Mouse (Mus musculus) neural tube, embryonic 10.5 days (tissue): ENCODE measurements around the gene Tmem117.
A peak's percentile ranks its signal among the peaks of the same experiment; 100 is the strongest.

Source experiments
- DNase-seq: peaks from one replicate; pipeline ENCODE4 v3.0.0-alpha.2; 2017; ENCODE audit warnings: low spot score; ENCODE audit errors: extremely low spot score

Tmem117 gene

DNA sequence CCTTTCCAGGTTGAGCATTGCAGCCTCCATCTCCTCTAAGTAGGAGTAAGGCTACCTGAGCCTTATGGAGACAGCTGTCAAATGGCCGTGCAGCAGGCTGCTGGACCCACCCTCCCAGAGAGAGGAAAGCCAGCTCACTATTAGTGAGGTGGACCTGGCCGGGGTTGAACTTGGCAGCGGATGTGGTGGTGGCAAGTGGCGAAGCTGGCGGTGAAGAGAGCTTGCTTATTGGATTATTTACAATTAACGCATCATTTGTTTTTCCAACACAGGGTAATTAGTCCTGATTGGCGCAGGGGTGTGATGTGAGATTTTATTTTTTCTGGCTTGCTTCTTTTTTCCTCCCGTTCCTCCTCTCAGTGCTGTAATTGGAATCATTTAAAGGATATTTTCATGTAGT lies 19.4 kb downstream of the Tmem117 start:
- DNase-seq, result no peak

DNA sequence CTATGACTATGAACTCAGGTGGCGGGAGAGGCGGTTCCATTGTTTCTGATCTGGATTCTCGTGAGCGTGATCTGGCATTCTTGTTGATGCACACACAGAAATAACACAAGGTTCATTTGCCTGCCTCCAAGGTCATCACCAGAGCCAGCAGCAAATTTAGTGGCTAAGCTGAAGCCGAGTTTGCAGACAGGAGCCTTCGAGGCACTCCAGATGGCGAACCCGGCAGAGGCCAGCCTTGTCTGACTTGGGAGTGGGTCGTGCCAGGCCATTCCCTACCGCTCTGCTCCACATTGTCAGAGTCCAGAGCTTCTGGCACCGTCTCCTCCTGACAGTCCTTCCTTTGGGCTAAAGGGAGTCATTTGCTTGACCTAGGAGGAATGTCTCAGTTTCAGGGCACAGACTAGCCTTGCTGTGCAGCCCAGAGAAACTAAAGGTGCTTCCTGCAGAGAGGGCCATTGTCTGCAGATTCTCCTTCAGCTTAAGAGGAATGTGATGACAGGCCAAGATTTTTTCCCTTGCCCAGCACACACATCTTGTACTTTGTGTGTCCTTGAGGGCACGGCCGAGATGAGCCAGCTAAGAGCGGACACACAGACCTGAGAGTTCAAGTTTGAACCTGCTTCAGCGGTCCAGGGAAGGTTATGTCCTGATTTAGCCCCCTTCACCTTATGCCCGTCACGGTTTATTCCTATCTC lies 20.2 kb downstream of the Tmem117 start:
- no peak for DNase-seq

DNA sequence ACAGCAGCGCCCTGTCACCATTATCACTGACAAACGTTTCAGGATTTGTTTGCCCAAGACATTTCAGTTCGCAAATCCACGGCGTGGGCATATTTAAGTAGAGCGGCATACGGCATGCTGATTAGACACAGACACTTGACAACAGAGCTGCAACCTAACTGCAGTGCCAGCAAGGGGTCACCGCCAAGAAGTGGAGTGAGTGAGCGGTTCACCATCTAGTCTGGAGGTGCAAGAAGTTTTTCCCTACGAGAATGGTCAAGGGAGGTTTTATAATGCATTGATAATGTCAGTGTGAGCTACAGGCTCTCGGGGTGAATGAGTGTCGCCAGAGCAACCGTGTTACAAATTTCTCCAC lies 20.7 kb downstream of the Tmem117 start:
- no peak for DNase-seq

DNA sequence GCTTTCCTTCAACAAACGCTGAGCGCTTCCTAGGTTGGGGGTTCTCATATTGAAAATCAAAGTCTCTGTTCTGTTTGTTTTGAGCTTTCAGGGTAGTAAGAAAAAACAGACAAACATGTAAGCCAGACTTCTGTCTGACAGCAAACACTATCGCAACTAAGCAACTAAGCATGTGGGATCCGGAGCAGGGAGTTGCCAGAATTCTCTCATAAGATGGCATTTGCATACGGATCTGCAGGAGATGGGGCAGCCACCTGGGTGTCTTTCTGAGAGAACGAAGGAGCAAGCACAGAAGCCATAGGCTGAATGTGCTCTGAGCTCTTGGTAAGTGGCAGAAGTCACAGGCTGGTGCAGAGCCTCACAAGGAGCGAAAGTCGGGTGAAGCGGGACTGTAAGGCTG lies 22.3 kb downstream of the Tmem117 start:
- no peak for DNase-seq

DNA sequence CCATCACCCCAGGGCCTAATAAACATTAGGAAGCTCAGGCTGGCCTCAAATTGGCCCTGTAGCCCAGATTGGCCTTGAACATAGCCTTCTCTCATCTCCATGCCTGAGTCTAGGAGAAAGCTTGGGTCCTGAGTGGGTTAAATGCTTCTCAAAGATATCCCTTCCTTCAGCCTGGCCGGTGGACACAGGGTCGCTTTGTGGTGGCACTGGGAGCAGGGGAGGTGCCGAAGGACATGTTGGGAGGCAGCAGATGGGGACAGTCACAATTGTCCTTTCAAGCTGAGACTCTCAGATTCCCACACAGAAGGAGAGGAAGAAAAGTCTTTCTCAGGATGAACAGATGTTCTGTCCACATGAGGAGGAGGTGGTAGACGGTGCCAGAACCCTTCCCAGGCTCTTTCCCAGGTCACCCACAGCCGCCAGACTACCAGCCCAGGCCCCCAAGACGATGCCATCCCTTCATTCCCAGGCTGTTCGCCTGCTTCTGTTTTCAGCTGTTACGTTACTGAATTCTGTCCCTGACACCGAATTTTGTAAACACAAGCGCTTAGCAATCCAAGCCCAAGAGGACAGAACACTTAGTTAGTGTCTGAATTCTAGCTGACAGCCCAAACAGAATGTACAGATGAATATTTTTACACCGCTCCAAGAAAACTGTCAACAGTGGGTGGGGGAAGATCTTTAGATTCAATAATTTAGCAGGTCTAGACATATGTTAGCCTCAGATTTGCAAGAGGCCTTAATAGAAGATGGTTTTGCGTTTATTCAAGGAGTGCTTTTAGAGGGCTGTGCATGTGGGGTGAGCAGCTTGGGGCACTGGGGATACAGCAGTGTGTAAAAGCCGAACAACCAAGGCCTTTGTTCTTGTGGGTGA lies 23.2 kb downstream of the Tmem117 start:
- DNase-seq, result no peak

DNA sequence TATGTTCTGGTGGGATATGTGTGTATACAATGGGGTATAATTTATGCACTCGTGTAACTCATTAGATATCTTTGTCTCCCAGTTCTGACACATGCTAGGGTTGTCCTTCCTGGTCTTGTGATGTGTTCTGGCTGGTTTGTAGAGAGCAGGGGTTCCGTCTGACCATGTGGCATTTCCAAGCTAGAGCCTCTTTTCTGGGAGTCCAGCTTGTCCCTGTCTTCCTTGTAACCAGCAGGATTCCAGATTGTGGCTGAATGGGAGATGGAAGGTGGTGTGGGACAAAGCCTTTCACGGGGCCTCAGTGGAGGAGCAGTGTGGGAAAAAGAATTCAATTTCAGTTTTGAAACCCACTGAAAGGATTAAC lies 23.8 kb downstream of the Tmem117 start:
- no peak for DNase-seq

DNA sequence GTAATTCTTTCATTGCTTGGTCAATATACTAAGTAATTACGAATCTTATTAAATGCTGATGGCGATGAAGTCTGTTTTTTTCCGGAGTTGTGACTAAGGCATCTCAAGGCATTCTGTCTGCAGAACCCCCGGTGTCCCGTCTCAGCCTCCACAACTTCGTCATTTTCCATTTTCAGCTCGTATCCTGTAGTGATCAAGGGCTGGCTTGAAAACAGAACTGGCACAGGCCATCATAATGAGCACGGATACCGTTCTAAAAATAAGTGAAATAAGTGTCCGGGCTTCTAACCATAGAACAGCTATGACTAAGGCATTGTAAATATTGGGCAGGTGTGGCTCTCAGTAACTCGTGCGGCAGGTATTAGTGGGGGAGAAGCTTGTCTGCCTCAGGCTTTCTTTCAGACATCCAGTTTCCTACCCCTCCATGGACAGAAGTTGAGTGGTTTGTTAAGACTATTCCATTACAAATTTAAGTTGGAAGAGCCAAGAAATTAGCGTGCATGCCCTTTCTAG lies 26.8 kb downstream of the Tmem117 start:
- no peak for DNase-seq

DNA sequence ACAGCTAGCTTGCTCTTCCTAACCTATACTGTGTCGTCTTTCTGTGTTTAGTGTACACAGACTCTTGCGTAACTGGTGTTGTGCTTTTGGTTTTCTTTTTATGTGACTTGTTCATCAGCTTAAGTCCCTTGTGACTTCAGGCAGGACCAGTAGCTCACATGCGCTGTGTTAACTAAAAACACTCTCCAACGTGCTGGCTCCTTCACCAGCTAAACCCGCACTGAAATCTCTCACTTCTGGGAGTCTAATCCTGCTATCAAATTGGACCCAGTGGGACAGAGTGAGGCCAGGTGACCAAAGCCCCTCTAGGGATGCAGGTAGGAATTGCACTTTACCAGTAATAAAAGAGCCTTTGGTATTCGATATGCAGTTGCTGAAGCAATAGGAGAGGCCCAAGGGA lies 28.9 kb downstream of the Tmem117 start:
- DNase-seq, result no peak

DNA sequence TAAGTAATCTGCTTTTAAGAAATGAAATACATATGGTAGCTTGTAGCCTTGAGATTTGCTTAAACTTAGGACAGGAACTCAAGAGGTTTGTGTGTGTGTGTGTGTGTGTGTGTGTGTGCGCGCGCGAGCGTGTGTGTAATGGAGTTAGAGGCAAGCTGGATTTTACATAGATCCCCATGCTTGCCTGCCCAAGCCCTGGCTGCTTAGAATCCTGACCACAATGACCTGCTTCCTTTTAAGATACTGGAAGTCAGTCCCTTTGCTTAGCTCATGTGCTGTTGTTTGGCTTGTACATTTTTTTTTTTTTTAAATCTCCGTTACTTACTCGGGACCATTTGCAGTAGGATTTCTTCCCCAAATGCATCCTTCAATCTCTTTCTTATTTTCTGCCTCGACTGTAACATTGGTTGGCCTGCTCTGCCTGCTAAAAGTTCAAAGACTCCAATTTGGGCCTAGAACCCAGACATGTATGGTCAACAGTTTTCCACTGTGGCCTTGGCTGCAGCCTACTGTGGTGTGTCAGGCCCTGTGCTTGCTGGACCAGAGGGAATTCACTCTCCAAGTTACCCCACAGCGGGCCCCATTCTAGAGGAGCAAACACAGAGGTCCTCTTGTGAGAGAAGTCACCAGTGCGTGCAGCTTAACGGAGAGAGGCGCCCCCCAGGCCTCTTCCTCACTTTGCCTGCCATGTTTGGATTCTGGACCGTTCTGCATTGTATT lies 29.5 kb downstream of the Tmem117 start:
- DNase-seq, result no peak

DNA sequence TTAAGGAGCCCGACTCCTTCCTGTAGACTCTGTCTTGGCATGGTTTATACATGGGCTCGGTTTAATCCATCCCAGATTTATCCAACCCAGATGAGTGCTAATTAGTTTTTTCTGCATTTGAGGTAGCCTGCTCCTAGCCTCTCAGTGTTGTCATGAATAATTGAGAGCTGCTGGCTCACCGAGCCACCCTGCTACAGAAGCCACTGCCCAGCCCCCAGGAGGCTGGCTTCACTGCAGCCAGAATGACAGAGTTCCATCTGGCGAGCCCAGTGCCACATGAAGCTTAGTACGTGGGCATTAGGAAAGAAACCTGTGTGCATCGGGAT lies 30.0 kb downstream of the Tmem117 start:
- no peak for DNase-seq

DNA sequence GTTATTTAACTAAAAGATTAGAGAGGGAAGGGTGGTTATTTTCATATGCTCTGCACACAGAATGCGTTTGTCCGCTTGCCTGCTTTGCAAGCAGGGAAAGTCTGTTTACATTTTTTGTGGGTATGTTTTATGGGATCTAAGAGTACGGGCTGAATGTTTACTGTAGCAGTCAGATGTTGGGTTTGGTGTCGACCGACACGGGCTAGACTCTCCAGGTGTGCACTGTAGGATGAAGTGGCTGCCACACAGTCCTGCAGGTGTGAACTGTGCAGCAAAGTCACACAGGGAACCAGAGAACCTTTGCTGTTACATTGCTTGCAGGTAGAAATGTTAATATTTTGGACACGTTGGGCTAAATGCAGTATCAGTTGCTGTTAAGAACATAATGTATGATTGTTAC lies 31.9 kb downstream of the Tmem117 start:
- no peak for DNase-seq

DNA sequence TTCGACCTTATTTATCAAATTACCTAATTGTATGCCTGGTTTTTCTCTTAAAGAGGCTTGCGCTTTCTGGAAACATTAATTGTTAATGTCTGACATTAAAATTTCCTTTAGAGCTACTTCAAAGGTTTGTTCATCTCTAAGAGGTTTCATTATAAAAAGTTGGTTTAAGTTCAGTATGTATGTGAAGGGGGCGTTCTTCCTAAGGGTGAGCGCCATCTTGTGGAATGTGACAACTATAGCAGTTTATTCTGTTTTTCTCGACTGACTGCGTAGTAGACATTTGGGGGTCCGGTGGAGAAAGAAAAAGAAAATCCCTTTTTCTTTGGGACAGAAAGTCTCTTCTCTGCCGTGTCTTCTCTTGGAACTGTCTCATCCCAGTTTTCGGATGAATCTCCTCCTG lies 32.4 kb downstream of the Tmem117 start:
- DNase-seq, result no peak

DNA sequence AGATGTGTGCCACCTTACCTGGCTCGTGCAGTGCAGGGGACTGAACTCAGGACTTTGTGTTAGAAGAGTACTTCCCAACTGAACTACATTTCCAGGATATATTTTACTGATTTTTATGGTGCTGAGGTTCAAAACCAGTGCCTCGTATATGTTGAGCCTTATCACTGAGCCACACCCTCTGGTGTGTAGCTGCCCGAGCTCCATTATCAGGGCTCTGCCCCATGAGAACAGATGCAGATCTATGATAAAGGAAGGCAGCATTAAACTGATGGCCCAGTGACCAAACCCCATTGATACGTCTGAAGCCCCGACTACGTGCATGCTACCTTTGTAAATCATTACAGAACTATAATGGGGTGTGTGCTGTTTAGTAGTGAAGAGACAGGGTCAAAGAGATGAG lies 35.6 kb downstream of the Tmem117 start:
- DNase-seq, result no peak

DNA sequence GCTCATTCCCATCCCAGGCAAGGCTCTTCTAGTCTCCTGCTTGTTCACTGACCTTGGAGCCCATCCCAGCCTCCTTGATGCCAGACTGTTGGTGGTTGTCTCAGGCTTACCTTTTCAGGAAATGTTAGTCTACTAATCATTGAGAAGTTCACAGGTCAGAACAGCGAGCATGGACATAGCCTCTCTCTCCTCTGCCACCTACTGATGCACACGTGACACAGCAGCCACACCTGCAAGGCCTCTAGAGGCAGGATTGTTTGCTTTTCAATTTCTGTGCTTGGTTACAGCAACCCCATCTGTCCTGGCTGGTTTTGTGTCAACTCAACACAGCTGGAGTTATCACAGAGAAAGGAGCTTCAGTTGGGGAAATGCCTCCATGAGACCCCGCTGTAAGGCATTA lies 52.1 kb downstream of the Tmem117 start:
- DNase-seq, result no peak

DNA sequence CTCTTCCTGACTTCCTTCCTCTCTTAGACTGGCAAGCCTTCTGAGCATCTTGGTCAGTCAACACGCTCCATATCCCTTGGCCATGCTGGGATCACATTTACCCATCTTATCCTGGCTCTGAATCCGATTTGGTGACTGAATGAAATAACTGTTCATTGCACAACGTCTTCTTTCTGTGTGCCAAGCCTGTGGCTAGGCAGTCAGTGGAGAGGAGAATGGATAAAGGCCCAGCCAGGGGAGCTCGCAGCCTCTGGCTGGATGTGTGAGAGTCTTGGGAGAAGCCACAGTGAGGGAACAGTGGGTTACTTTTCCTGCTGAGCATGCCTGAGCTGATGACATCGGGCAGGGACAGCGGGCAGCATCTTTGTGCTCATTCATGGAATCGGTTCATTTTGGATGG lies 55.2 kb downstream of the Tmem117 start:
- no peak for DNase-seq

DNA sequence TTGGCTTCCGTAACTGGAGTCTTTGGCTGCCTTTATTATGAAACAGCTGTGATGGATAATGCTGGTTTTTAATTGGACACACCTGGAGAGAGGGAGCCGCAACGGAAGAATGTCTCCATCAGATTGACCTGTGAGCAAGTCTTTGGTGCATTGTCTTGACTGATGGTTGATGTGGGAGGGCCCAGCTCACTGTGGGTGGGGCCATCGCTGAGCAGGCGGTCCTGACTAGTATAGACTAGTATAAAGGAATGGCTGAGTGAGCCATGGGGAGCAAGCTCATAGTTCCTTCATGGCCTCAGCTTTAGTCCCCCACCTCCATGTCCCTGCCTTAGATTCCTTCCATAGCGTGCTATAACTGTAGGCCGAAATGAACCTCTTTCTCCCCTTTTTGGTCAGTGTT lies 58.1 kb downstream of the Tmem117 start:
- DNase-seq, result no peak

DNA sequence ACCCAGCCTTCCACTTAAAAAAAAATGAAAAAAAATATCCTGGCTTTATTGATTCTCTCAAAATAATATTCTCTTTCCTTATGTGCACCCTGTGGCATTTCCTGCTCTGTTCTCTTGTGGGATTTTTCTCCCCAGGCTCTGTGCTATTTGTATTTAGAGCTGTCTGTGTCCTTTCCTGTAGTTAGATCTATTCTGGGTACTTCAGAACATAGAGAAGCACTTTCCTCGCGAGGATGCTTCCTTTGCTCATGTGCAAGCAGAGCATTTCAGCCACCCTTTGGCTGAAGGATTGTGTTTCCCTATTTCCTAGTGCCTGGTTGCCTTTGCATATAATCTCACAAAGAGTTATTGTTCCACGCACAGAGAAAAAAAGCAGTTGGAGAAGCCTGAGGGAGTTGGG lies 58.6 kb downstream of the Tmem117 start:
- DNase-seq, result no peak

DNA sequence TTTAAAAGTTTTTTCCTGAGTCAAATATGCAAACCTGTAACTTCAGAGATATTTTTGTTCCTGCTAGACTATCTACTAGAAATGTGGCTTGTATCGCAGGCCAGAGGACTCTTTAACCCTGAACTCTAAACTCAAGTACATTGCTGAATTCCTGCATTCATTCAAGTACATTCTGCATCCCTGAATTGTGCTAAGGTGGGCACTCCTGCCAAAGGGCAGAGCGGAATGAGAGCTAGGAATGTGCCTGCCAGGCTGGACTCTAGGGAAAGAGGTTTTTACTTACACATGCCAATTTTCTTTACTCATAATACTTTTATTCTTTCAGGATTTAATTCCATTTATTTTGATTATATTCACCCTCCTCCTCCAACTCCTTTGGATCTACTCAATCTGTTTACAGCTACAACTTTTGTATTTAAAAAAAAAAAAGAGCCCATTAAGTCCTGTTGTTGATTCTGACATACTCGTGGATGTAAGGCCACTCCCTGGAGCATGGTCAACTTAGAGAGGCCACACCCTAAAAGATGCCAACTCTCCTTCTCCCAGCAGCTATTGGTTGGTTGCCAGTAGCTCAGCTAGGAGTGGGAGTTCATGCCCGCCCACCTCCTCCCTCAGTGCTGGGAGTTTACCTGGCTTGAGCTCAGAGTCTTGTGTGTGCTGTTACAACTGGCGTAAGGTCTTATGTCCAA lies 60.3 kb downstream of the Tmem117 start:
- no peak for DNase-seq

DNA sequence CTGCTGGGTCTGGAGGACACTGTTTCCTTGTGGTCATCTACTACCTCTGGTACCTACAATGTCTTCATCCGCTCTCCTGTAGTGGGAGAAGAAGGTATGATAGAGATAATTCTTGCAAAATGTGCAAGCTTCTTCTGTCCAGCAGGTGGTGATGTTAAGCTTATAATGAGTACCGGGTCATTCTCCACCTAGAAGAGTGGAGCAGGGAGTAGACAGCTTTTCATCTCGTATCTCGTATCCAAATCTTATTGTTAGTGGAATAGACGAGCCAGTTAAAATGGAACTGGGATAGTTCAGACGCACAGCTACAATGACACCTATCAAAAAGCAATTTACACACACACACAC lies 60.8 kb downstream of the Tmem117 start:
- DNase-seq, result no peak

DNA sequence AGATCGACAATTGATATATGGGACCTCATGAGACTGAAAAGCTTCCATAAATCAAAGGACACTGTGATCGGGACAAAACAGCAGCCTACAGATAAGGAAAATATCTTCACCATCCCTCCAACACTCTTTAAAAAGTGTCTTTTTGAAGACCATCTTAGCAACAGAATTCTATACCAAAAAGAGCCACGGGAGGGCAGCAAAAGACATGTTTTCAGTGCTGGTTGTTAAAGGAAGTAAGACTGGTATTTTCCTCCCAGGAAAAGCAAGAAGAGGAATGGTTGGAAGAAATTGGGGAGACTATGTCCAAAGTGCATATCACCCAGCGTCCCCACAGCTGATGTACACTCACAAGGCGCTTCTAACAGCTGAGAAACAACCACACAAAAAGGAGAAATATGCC lies 93.7 kb downstream of the Tmem117 start:
- peak; percentile 47 for DNase-seq

DNA sequence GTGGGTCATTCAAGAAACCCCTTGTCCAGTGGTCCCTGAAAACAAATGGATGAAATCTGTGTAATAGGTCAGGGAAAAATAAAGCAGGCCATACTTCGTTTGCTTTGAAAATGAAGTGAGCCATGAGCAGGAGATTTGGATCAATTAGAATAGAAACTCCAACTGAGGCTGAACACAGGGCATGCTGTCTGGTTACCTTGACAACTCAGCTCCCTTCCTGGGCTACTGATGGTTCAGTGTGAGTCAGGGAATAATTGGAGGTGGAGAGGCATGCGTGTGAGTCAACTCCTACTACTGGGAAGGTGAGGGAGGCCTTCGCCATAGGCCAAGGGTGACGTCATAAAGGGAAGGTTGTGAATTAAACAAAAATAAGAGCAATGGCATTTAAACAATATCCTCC lies 103.1 kb downstream of the Tmem117 start:
- DNase-seq, result no peak

DNA sequence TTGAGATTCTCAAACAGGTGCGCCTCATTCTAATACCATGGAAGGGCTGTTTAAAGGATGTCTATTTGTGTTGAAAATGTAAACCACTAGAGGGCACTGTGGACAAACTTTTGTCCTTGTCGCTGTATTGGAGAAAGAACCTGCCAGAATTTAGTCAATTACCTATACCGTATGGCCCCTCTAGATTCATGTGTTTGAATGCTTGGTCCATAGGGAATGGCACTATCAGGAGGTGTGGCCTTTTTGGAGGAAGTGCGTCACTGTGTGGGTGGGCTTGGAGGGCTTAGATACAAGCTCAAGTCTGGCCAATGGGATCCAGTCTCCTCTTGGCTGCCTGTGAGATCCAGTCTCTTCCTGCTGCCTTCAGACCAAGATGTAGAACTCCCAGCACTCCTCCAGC lies 140.2 kb downstream of the Tmem117 start:
- DNase-seq, result peak; percentile 38
